Mouse (Mus musculus): ENCODE results near the gene Lfng. TPM values are rescaled to one million over a fixed set of nuclear protein-coding genes. Genes with fewer than 3 reads are reported as not detected.

The Lfng gene
- total RNA-seq, 1 experiment from 2014 or later: 16.8 TPM

GRCm38 (mm10) chr5:140641254-140641928 lies 34.3 kb downstream of the Lfng start:
- no peak for DNase-seq

DNA sequence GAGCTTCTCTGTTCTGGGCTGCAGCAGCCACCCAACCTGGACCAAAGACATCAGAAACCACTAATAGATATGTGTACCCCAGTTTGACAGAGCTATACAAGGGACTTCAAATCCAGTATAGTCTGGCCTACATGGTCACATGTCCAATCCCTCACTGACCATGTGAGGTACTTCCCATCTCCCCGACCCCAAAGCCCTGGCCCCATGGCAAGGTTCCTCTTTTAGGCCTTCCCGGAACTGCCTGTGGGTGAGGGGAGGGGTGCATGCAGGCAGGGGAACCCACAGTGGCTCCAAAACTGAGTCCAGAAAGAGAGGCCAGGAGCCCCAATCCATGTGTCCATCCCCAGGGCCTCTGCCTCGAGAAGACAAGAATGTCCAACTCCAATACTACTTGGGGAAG lies 35.0 kb downstream of the Lfng start:
- no peak for DNase-seq

DNA sequence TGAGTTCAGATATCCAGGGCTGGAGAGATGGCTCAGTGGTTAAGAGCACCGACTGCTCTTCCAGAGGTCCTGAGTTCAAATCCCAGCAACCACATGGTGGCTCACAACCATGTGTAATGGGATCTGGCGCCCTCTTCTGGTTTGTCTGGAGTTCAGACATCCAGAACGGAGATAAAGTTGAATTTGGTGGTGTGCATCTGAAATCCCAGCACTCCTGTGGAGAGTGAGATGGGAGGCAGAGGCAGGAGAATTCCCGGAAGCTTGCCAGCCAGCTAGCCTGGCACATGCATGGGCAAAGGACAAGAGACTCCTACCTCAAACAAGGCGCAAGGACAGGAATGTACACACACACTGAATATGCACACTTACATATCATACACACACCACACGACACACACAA lies 37.1 kb downstream of the Lfng start:
- DNase-seq: no peak

- no peak for DNase-seq
Measured at GRCm38 (mm10) chr5:140644702-140645201, 37.6 kb downstream of the Lfng start.

DNA sequence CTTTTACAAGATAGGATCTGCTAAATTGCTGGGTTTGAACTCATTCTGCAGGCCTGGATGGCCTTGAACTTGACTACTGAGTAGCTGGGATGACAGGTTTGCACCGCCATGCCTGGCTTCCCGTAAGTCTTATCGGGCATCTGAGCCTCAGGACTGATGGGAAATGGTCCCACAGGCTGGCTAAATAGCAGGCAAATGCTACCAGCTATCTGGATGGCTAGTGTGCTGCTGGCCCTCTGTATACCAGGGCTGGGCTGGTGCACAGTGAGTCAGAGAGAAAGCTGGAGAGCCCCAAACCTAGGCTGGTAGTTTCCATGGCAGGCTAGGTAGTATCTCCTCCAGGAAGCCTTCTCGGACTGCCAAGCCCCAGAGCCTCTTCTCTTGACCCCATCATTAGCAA lies 38.3 kb downstream of the Lfng start:
- no peak for DNase-seq

DNA sequence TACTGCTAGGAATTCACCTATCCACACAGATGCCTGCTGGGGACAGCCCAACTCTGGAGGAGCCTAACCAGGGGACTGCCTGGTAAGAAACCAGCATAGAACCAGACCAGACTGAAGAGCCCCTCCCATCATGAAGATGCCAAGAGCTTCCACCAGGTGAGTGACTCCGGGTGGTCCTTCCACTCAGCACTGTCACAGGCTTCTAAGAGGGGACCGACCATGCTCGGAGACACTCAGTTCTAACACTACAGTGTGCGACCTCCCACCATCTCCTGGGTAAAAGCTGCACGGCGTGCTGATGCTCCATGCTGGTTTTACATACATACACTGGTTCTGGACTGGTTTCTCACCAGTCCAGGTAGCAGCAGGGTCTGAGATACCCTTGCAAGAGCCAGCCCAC lies 39.1 kb downstream of the Lfng start:
- DNase-seq: no peak

DNA sequence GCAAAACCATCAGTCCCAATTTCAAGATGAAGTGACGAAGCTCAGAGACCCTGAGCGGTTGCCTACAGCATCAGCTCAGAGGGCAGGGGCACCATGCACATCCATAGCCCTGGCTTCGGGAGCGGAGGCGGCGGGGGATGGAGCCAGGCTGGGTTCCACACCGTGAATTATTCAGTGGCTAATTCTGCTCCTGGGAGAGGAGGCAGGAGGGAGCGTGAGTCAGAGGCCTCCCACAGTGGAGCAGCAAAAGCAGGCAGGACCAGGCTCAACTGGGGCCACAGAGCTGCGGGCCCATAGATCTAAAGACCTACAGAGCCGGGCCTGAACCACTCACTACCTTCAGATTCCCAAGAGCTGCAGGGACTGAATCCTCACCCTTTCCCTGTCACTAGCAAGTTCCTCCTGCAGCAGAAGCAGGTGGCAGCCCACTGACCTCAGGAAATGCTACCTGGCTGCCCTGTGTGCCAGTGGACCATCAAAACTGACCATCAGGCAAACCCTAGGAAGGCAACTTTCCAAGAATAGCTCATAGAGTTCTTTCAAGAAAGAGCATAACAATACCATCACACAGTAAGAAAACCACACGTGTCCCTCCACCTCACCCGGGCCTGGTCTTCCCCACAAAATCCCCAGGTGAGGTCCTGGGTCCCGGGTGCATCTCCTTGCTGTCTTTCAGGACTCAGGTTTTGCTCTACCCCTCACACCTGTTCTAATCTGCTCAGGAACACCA lies 40.1 kb downstream of the Lfng start:
- DNase-seq: peak; percentile 37

DNA sequence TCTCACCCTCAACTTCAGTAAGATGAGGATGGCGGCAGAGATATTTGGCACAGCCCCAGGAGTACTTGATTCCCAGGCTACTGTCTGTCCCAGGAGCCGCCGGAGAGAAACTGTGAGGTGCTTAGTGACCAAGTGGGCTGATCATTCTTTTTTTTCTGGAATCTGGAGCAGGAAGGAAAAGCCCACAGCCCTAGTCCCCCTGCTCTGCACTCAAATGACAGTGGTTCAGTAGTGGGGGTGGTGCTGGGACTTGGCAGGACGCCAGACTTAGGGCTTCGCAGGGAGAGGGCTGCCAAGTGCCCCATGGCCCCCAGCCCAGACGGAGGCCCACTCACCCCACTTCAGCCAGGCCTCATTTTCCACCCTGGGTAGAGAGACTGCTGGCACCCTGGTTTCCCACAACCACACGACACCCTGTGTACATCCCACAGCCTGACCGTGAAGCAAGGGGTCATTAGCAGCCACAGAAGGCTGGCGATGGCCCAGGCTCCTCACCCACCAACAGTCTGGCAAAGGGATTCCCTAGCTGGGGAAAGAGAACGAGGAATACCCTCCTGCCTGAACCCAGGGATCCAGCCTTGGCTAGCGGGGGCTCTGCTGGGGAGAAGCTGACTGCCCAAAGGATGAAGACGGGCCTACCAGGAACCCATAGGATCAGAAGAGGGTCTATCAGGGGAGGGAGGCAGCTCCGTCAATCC lies 40.9 kb downstream of the Lfng start:
- peak; percentile 60 for DNase-seq

DNA sequence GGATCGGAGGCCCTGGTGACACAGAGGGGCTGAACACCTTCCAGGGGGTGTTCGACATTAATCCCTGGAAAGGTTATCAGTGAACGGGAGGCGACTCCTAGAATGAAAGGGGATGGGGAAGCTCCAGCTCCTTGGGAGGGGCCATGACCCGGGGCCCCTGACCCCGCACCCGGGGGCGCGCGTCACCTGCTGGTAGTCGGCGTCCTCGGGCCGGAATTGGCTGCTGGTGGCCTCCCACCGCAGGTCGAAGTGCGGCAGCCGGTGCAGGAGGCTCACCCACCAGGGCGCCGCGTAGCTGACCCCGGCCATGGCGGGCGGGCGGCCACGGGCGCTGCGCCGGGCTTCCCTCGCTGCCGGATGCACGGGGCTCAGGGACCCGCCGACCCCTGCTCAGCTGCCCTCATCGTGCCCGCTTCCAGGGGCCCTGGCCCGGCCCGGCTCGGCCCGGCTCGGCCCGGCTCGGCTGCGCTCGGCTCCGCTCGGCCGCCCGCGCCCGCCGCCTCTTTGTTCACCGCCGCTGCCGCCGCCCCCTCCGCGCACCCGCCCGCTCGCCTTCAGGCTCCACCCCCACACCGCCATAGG lies 41.5 kb downstream of the Lfng start, which contains the start of gene Ttyh3:
TSS of gene Ttyh3 (minus strand) at position 513 of the 582 bp plus-strand sequence.
- peak; percentile 52 for DNase-seq

DNA sequence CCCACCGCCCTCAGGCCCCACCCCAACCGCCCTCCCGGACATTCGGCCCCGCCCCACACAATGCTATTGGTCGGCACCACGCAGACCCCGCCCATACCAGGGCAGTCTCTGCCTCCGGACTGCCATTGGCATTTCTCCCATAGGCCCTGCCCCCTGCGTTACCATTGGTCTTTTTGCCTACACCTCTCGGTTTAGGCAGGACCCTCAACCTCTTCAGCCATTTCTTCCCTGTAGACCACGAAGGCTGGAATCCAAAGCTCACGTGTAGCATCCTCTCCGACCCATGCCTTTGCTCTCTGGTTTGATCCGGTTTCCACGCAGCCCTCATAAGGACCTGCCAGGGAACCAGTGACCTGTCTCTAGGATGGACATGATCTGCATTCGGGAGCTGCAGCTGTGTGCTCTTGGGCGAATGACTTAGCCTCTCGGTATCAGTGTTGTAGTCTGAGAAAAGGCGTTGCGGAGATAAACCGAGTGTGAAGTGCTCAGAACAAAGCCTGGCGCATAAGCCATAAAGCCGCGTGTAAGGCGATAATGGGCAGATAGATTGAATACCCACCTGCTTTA lies 42.1 kb downstream of the Lfng start:
- DNase-seq: peak; percentile 100

DNA sequence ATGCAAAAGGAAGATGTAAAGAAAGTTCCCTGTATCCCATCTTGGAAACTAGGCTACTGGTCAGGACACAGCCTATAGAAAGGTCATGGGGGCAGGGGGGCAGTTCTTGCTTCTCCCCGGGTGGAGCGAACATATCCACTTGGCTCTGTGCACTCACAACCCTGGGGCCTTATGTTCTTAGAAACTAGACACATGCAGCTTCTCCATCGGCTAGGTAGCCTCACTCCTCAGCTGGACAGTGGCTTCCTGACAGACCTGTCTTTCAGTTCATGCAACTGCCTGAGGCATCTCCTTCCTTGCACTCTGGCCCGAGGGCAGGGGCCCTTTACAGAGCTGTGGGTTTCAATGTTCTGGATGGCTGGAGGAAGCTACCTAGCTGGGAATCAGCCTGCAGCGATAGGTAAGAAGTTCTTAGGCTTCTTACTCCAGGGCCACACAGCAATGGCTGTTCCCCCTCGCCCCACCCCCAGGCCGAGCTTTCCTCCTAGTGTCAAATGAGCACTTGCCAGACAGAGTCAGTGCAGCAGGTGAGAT lies 42.8 kb downstream of the Lfng start:
- no peak for DNase-seq

DNA sequence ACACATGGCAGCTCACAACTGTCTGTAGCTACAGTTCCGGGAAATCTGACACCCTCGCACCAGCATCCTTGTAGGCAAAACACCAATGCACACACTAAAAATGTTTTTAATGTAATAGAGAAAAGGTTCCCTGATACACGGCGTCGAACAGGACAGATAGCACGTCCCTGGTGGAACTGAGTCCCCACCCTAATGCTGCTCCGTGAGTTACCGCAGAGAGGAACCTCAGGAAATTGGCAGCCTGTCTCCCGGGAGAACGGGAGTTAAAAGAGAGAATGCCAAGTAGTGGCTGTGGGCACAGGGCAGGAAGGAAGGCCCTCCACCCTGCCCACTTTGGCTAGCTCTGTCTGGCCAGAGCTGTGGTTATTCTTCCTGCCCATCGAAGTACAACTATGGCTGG lies 44.1 kb downstream of the Lfng start:
- no peak for DNase-seq

- DNase-seq: no peak
Measured at GRCm38 (mm10) chr5:140652587-140652986, 45.5 kb downstream of the Lfng start.

GRCm38 (mm10) chr5:140654096-140654845 lies 47.2 kb downstream of the Lfng start:
- DNase-seq: peak; percentile 67

- no peak for DNase-seq
Measured at GRCm38 (mm10) chr5:140659607-140660272, 52.6 kb downstream of the Lfng start.

GRCm38 (mm10) chr5:140660398-140660797 lies 53.3 kb downstream of the Lfng start:
- no peak for DNase-seq

- DNase-seq: no peak
Measured at GRCm38 (mm10) chr5:140661427-140661826, 54.3 kb downstream of the Lfng start.

DNA sequence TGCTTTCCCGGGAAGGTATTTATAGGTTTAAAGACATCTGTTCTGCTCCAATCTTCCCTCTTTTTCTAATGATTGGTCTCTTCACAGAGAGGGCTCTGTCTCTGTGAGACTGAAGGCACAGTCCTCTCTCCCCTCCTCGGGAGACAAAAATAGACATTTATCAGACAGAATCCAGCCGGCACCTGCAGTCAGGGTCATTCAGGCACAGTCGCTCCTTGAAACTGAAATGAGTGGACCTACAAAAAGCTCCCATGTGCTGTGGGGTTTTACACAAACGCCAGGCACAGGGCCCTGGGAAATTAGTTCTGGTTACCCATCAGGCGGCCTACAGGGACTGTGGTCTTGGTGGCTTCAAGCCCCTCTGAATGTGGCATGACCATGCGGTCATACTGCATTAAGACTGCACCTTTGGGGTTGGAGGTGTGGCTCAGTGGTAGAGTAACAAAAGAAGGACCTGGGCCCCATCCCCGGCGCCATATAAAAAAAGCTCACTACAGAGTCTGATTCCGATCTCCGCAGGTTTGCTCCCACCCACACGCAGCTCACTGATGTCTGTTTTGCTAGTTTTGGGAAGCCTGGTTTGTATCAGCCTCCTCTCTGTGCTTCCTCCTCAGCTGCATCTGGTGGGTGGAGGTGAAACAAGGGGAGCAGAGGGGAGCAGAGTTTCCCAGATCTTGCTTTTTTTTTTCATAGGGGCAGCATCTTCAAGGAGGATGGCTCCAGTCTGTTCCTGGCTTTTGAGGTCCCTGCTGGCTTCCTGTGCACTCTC lies 54.9 kb downstream of the Lfng start:
- DNase-seq: no peak

- DNase-seq: no peak
Measured at GRCm38 (mm10) chr5:140662741-140663592, 55.8 kb downstream of the Lfng start.
